Mouse (Mus musculus): ENCODE data around the gene Mrpl48. TPM values are rescaled to one million over a fixed set of nuclear protein-coding genes. Genes with fewer than 3 reads are reported as not detected.

Mrpl48 gene
- polyA plus RNA-seq, 1 experiment, result 27.5 TPM

GRCm38 (mm10) chr7:100496791-100497190 lies 111.3 kb downstream of the Mrpl48 start:
- 98% methylated on average over 9 of the region's 9 CpGs for WGBS
- Histone ChIP-seq H3K27ac (ENCODE audit: insufficient read depth, low read depth, low read length) (no peak overlapping the region), H3K4me3 (ENCODE audit: insufficient read depth, low read depth, low read length) (no peak overlapping the region), H3K4me1 (ENCODE audit: control insufficient read depth, insufficient read depth, low read length) (no peaks in the 10 kb centered on the region; the same call in 1 of the 2 replicates), H3K36me3 (ENCODE audit: control insufficient read depth, insufficient read depth, low read length) (no peaks in the 10 kb centered on the region), H3K27me3 (replicated peaks; ENCODE audit: control insufficient read depth, insufficient read depth, low read length) (no peaks in the 10 kb centered on the region)
- no peak for TF ChIP-seq CTCF (conservative IDR thresholded peaks at IDR 0.05; ENCODE audit: insufficient read depth, insufficient read length, low read depth, low read length)
- TF ChIP-seq POLR2A (IDR thresholded peaks at IDR 0.05; ENCODE audit: low read depth, low read length), result no peak
- no peak for DNase-seq

GRCm38 (mm10) chr7:100496371-100496770 lies 111.7 kb downstream of the Mrpl48 start:
- Histone ChIP-seq H3K4me1 (ENCODE audit: control insufficient read depth, insufficient read depth, low read length) (no peaks in the 10 kb centered on the region; the same call in 1 of the 2 replicates), H3K36me3 (ENCODE audit: control insufficient read depth, insufficient read depth, low read length) (no peaks in the 10 kb centered on the region), H3K27ac (ENCODE audit: insufficient read depth, low read depth, low read length) (peak overlapping the region; percentile 62), H3K4me3 (ENCODE audit: insufficient read depth, low read depth, low read length) (peak overlapping the region; percentile 17; the same call in 1 of the 2 replicates), H3K27me3 (replicated peaks; ENCODE audit: control insufficient read depth, insufficient read depth, low read length) (no peaks in the 10 kb centered on the region)
- no peak for TF ChIP-seq POLR2A (IDR thresholded peaks at IDR 0.05; ENCODE audit: low read depth, low read length)
- TF ChIP-seq CTCF (conservative IDR thresholded peaks at IDR 0.05; ENCODE audit: insufficient read depth, insufficient read length, low read depth, low read length), result no peak
- DNase-seq, result no peak
- 65% methylated on average over 6 of the region's 6 CpGs for WGBS

Other genes with a start within 250 kb of the Mrpl48 start
- 16.7 and 16.8 TPM in 2 replicates for gene C2cd3, start 236.1 kb downstream of the Mrpl48 start, polyA plus RNA-seq (2012; rRNA removed)
- gene Ppme1, start 236.0 kb downstream of the Mrpl48 start, polyA plus RNA-seq (2012; rRNA removed), result 94.0 and 100 TPM in 2 replicates
- gene Ucp3, start 135.3 kb downstream of the Mrpl48 start, polyA plus RNA-seq (2012; rRNA removed), result 4.0 and 5.0 TPM in 2 replicates
- gene Ucp2, start 115.0 kb downstream of the Mrpl48 start, polyA plus RNA-seq (2012; rRNA removed), result 153 and 172 TPM in 2 replicates
- gene Dnajb13, start 93.3 kb downstream of the Mrpl48 start, polyA plus RNA-seq (2012; rRNA removed), result 0.36 and 0.58 TPM in 2 replicates
- gene Coa4, start 71.2 kb downstream of the Mrpl48 start, polyA plus RNA-seq (2012; rRNA removed), result 12.6 and 16.1 TPM in 2 replicates
- 21.1 and 21.4 TPM in 2 replicates for gene Rab6a, start 891 bp downstream of the Mrpl48 start, polyA plus RNA-seq (2012; rRNA removed)
- 37.3 and 44.9 TPM in 2 replicates for gene Plekhb1, start 54.1 kb upstream of the Mrpl48 start, polyA plus RNA-seq (2012; rRNA removed)
- 47.1 and 65.7 TPM in 2 replicates for gene Fam168a, start 98.3 kb upstream of the Mrpl48 start, polyA plus RNA-seq (2012; rRNA removed)

Measured in kidney, adult 2 months (tissue).